Mouse (Mus musculus) forebrain, embryonic 16.5 days (tissue): ENCODE data around the gene Ubl4b. TPM values are rescaled to one million over a fixed set of nuclear protein-coding genes. Genes with fewer than 3 reads are reported as not detected.

ENCODE experiments used
- ATAC-seq: fragments of 200-750 bp; cut with Nextera tagmentation; 2 replicates; pipeline ENCODE4 v1.8.0; 2017; ENCODE audit warnings: mild to moderate bottlenecking, moderate library complexity
- H3K27ac ChIP-seq: fragments of 300-500 bp; sonication (generic); 2 replicates; pipeline ENCODE4 v1.5.1; 2014; ENCODE audit warnings: low read length, control low read depth
- H3K27me3 ChIP-seq: fragments of 300-500 bp; sonication (generic); replicated peaks from 2 replicates; pipeline ENCODE4 v1.6.1; 2014; ENCODE audit warnings: low read length; ENCODE audit not compliant: control insufficient read depth, insufficient read depth
- H3K36me3 ChIP-seq: fragments of 300-500 bp; sonication (generic); 2 replicates; pipeline ENCODE4 v1.6.1; 2014; ENCODE audit not compliant: control insufficient read depth, insufficient read depth
- H3K4me1 ChIP-seq: fragments of 300-500 bp; sonication (generic); replicated peaks from 2 replicates; pipeline ENCODE4 v1.6.1; 2014; ENCODE audit warnings: low read length; ENCODE audit not compliant: control insufficient read depth, insufficient read depth
- H3K4me2 ChIP-seq: fragments of 300-500 bp; sonication (generic); 2 replicates; pipeline ENCODE4 v1.6.1; 2014; ENCODE audit warnings: mild to moderate bottlenecking, low read length, control low read depth
- H3K4me3 ChIP-seq: fragments of 300-500 bp; sonication (generic); replicated peaks from 2 replicates; pipeline ENCODE4 v1.5.1; 2014; ENCODE audit warnings: mild to moderate bottlenecking, low read length, control low read depth
- H3K9ac ChIP-seq: fragments of 300-500 bp; sonication (generic); replicated peaks from 2 replicates; pipeline ENCODE4 v1.6.1; 2014; ENCODE audit warnings: low read depth, low read length, control low read depth
- H3K9me3 ChIP-seq: fragments of 300-500 bp; sonication (generic); 2 replicates; pipeline ENCODE4 v1.6.1; 2016; ENCODE audit warnings: low read length; ENCODE audit not compliant: control insufficient read depth
- WGBS: fragments of 180-500 bp; shearing (Covaris S2); extraction: QIAGEN DNeasy Blood & Tissue Kit; methylation state at CpG from one replicate; pipeline ENCODE4 v1.1.7; 2014; 5-methylcytosine and 5-hydroxymethylcytosine counted together
- polyA plus RNA-seq: library from polyadenylated mRNA; unstranded; fragments of >200 nt; fragmentation: Nextera tagmentation; extraction: Ambion mirVana; gene quantifications from 2 replicates; pipeline ENCODE4 v1.2.1, GENCODE M21; 2015

The Ubl4b gene
- polyA plus RNA-seq, 1 experiment from 2014 or later, result not detected

DNA sequence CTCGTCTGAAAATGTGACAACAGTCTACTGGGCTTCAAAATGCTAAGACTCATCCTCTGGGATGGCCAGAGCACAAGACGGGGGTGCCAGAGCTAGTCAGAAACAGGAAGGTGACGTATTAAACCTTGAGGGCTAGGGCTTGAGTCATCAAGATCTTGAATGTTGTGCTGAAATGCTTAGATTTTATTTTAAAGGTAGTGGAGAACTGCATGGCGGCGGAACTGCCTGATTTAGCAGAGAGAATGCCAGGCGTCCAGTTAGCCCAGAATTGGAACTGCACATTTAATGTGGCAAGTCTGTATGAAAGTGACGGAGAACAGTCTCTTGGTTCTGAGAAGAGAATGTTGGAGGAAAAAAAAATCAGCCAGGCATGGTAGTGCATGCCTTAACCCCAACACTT, 19.9 kb downstream of the Ubl4b start:
- Histone ChIP-seq H3K36me3 (no peaks in the 10 kb centered on the region), H3K9ac (no peak overlapping the region), H3K9me3 (no peaks in the 10 kb centered on the region), H3K4me3 (no peak overlapping the region), H3K27ac (no peak overlapping the region), H3K4me2 (no peak overlapping the region), H3K4me1 (peaks cover 18% of the 10 kb centered on the region), H3K27me3 (no peaks in the 10 kb centered on the region)
- ATAC-seq, result no peak
- WGBS, result 83% methylated on average over 7 of the region's 7 CpGs

DNA sequence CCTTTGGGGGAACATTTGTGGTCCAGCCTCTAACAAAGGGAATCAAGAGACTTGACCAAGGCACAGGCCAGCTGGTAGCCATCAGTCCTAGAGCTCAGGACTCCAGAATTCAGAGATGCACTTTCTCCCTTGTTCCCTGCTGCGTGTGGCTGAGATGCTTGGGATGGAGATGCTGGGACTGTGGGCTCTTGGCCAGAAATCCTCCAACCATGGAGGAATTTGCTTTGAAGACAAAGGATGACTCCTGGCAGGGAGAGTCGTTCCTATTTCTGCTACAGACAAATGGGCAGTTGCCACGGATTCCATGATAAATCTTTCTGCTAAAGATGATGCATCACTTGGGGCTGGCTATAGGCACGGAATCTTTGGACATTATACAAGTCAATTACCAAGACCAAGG, 21.3 kb downstream of the Ubl4b start:
- ATAC-seq, result no peak
- no peak overlapping the region for H3K9ac ChIP-seq
- no peaks in the 10 kb centered on the region for H3K9me3 ChIP-seq
- no peak overlapping the region for H3K27ac ChIP-seq
- no peak overlapping the region for H3K4me2 ChIP-seq
- no peaks in the 10 kb centered on the region for H3K27me3 ChIP-seq
- peaks cover 28% of the 10 kb centered on the region for H3K4me1 ChIP-seq
- WGBS, result 48% methylated on average over 4 of the region's 4 CpGs
- no peaks in the 10 kb centered on the region for H3K36me3 ChIP-seq
- H3K4me3 ChIP-seq, result no peak overlapping the region

- Histone ChIP-seq H3K4me3 (no peak overlapping the region), H3K4me1 (peaks cover 22% of the 10 kb centered on the region), H3K27me3 (no peaks in the 10 kb centered on the region), H3K9ac (no peak overlapping the region), H3K9me3 (no peaks in the 10 kb centered on the region), H3K36me3 (no peaks in the 10 kb centered on the region), H3K4me2 (no peak overlapping the region), H3K27ac (no peak overlapping the region)
- ATAC-seq, result no peak
- WGBS, result 90% methylated on average over 5 of the region's 5 CpGs
Observed at GRCm38 (mm10) chr3:107530581-107530980, 24.3 kb downstream of the Ubl4b start.

GRCm38 (mm10) chr3:107529182-107529581, 25.7 kb downstream of the Ubl4b start:
- peak; percentile 35 for ATAC-seq
- H3K27ac ChIP-seq, result peak overlapping the region; percentile 77
- H3K27me3 ChIP-seq, result no peaks in the 10 kb centered on the region
- H3K4me2 ChIP-seq, result no peak overlapping the region; the same call in 1 of the 2 replicates
- WGBS, result 74% methylated on average over 5 of the region's 5 CpGs
- H3K9ac ChIP-seq, result no peak overlapping the region
- no peaks in the 10 kb centered on the region for H3K9me3 ChIP-seq
- no peak overlapping the region for H3K4me3 ChIP-seq
- no peaks in the 10 kb centered on the region for H3K36me3 ChIP-seq
- peaks cover 22% of the 10 kb centered on the region for H3K4me1 ChIP-seq

- WGBS, result 2% methylated on average over 9 of the region's 9 CpGs
- ATAC-seq, result peak; percentile 92
- H3K4me3 ChIP-seq, result no peak overlapping the region
Observed at GRCm38 (mm10) chr3:107528401-107529118, 26.3 kb downstream of the Ubl4b start.

DNA sequence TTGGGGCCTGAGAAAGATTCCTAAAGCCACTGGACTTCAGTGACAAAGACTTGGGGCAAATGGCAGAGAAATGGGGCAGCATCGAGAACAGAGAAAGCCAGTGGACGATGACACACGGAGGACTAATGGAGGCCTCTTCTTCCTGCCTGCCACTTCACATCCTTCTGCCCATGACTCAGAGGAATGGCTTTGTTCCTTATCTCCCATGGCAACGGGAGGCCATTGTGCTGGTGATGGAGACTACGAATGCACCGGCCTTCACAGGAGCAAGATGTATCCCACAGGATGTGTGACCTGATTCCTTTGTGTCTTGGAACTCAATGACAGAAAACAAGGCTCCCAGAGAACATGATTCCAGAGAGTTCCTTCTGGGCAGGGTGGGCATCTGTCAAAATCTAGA, 30.3 kb downstream of the Ubl4b start:
- ATAC-seq, result no peak
- no peaks in the 10 kb centered on the region for H3K9me3 ChIP-seq
- H3K9ac ChIP-seq, result no peak overlapping the region
- H3K4me2 ChIP-seq, result no peak overlapping the region
- 53% methylated on average over 6 of the region's 6 CpGs for WGBS
- no peaks in the 10 kb centered on the region for H3K27me3 ChIP-seq
- no peak overlapping the region for H3K27ac ChIP-seq
- H3K4me3 ChIP-seq, result no peak overlapping the region
- peaks cover 17% of the 10 kb centered on the region for H3K4me1 ChIP-seq
- H3K36me3 ChIP-seq, result no peaks in the 10 kb centered on the region

More at GRCm38 (mm10) chr3:107528401-107529118, 26.3 kb downstream of the Ubl4b start:
- Histone ChIP-seq H3K9ac (peak overlapping the region; percentile 46), H3K4me2 (peak overlapping the region; percentile 36), H3K36me3 (no peaks in the 10 kb centered on the region), H3K27ac (peak overlapping the region; percentile 77), H3K9me3 (no peaks in the 10 kb centered on the region), H3K4me1 (peaks cover 21% of the 10 kb centered on the region), H3K27me3 (no peaks in the 10 kb centered on the region)

GRCm38 (mm10) chr3:107520931-107521330, 33.9 kb downstream of the Ubl4b start:
- WGBS, result 83% methylated on average over 5 of the region's 5 CpGs

GRCm38 (mm10) chr3:107517631-107518108, 37.2 kb downstream of the Ubl4b start, which contains the start of gene Slc6a17:
Slc6a17 (minus strand) TSS chr3:107518018.
- no peaks in the 10 kb centered on the region for H3K9me3 ChIP-seq
- H3K36me3 ChIP-seq, result no peaks in the 10 kb centered on the region
- H3K4me2 ChIP-seq, result peak within 1 kb of the TSS; percentile 86
- peaks cover 19% of the 10 kb centered on the region for H3K4me1 ChIP-seq
- H3K27ac ChIP-seq, result peak within 1 kb of the TSS; percentile 85
- H3K9ac ChIP-seq, result peak within 1 kb of the TSS; percentile 76
- no peaks in the 10 kb centered on the region for H3K27me3 ChIP-seq
- ATAC-seq, result peak; percentile 93
- H3K4me3 ChIP-seq, result peak within 1 kb of the TSS; percentile 70
- WGBS, result under 1% methylated on average over 68 of the region's 68 CpGs

More at GRCm38 (mm10) chr3:107520931-107521330, 33.9 kb downstream of the Ubl4b start:
- H3K27ac ChIP-seq, result no peak overlapping the region
- H3K4me2 ChIP-seq, result no peak overlapping the region
- H3K4me3 ChIP-seq, result no peak overlapping the region
- no peaks in the 10 kb centered on the region for H3K9me3 ChIP-seq
- no peak for ATAC-seq
- H3K9ac ChIP-seq, result no peak overlapping the region
- H3K36me3 ChIP-seq, result no peaks in the 10 kb centered on the region
- H3K4me1 ChIP-seq, result peaks cover 19% of the 10 kb centered on the region
- H3K27me3 ChIP-seq, result no peaks in the 10 kb centered on the region

DNA sequence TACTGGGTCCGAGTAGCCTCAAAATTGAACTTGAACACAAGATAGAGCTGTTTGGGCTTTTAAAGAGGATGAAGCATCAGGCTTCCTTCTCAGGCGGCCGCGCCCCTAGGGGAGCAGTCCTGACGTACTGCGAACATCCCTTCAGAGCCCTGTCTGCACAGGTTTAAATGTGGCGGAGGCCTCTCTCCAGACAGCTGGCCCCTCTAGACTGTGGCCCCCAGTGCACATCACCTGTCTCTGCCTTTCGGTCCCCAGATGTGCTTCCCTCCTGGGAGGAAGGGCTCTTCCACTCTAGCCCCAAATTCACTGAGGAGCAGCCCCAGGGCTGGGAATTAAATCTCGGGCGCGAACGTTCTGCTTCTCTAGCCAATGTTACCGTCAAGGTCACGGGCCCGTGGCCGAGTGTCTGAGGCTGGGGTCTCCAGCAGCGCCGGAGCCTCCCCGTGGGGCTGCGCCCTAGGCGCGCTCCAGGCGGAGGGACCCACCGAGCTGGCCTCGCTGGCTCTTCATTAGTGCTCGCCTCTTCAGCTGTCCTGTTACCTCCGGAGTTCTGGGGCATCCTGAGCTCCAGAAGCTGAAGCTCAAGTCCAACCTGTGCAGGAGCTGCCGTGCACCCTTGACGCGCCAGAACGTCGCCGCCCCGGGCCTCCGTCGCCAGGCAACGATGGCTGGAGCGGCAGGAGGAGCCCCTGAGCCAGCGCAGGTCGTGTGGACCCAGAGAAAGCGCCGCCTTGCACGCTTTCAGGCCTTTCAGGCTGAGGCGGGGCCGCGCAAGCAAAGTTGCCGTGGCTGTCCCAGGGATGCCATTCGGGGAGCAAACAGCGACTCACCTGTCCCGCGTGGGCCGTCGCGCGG, 37.9 kb downstream of the Ubl4b start:
- Histone ChIP-seq H3K4me1 (peaks cover 19% of the 10 kb centered on the region), H3K4me2 (peak overlapping the region; percentile 86), H3K4me3 (peak overlapping the region; percentile 70), H3K9me3 (no peaks in the 10 kb centered on the region), H3K36me3 (no peaks in the 10 kb centered on the region), H3K27ac (peak overlapping the region; percentile 85), H3K9ac (peak overlapping the region; percentile 76), H3K27me3 (no peaks in the 10 kb centered on the region)
- ATAC-seq, result peak; percentile 83
- 4% methylated on average over 55 of the region's 55 CpGs for WGBS
